Comparison of ENCODE assay signal across 10 mouse cellular contexts in the genomic region with DNA sequence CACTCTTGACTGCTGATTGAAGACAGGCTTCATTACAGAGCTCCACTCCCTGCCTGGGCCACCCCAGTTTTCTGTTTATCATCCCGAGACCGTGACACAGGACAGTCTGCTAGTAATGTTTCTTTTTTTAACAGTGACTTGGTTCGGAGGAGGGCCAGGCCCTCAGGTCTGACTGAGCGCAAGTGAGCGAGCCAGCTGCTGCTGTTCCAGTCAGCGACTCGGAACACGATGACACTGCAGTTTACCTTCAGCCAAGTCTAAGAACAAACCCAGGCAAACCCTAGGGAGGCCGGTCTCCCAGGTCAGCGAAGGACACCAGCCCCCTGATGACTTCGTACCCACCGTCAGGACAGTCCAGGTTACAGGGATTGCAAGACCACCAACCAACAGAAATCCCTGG. TPM values are rescaled to one million over a fixed set of nuclear protein-coding genes. Genes with fewer than 3 reads are reported as not detected.
DNase-seq lines count a peak whose midpoint lies in the region; ATAC-seq and TF ChIP-seq lines count a peak whose summit lies in the region.
"Had no signal": no experiment of that assay in that cellular context is flagged by ENCODE, and none has a peak within 500 bp of the region (broad histone marks: within the 10 kb centered on the region; RNA-seq: fewer than 3 reads in every experiment).

No protein-coding gene starts in this region.

- 66% methylated on average over 12 of the region's 12 CpGs for WGBS in heart, embryonic 13.5 days
- WGBS in kidney, embryonic 16.5 days, result 52% methylated on average over 12 of the region's 12 CpGs

- no peaks in the 10 kb centered on the region for H3K9me3 ChIP-seq in ES-Bruce4 (replicated peaks; ENCODE audit: control insufficient read depth, insufficient read depth, low read length, poor library complexity, severe bottlenecking)
- H3K9me3 ChIP-seq in heart, embryonic 13.5 days, result no peaks in the 10 kb centered on the region
- H3K9me3 ChIP-seq in kidney, embryonic 16.5 days (ENCODE audit: low read length), result no peaks in the 10 kb centered on the region
- H3K9me3 ChIP-seq: hindbrain, embryonic 13.5 days had no signal

- no peak overlapping the region for H3K4me3 ChIP-seq in ES-Bruce4 (ENCODE audit: low read depth, low read length)
- H3K4me3 ChIP-seq in heart, embryonic 13.5 days, result no peak overlapping the region
- no peak overlapping the region for H3K4me3 ChIP-seq in kidney, embryonic 16.5 days (ENCODE audit: low read length)
- H3K4me3 ChIP-seq: hindbrain, embryonic 13.5 days had no signal

- H3K27me3 ChIP-seq in ES-Bruce4 (ENCODE audit: control insufficient read depth, insufficient read depth, low read length, poor library complexity, severe bottlenecking), result no peaks in the 10 kb centered on the region
- H3K27me3 ChIP-seq in heart, embryonic 13.5 days (replicated peaks), result no peaks in the 10 kb centered on the region
- no peaks in the 10 kb centered on the region for H3K27me3 ChIP-seq in kidney, embryonic 16.5 days (ENCODE audit: insufficient read depth, low read length)
- H3K27me3 ChIP-seq: hindbrain, embryonic 13.5 days had no signal

- H3K4me2 ChIP-seq in heart, embryonic 13.5 days, result no peak overlapping the region
- H3K4me2 ChIP-seq in kidney, embryonic 16.5 days (replicated peaks; ENCODE audit: low read depth, low read length), result no peak overlapping the region; the same call in 1 of the 2 replicates
- H3K4me2 ChIP-seq: hindbrain, embryonic 13.5 days; liver, embryonic 11.5 days had no signal

- no peak for TF ChIP-seq POLR2A in ES-Bruce4 (IDR thresholded peaks at IDR 0.05; ENCODE audit: insufficient read depth, low read length)

- no peak overlapping the region for H3K9ac ChIP-seq in ES-Bruce4 (ENCODE audit: low read depth, poor library complexity, severe bottlenecking)
- no peak overlapping the region; the same call in 1 of the 2 replicates for H3K9ac ChIP-seq in heart, embryonic 13.5 days
- H3K9ac ChIP-seq in kidney, embryonic 16.5 days (replicated peaks; ENCODE audit: low read length), result no peak overlapping the region
- H3K9ac ChIP-seq: hindbrain, embryonic 13.5 days had no signal

- no peak for TF ChIP-seq CTCF in ES-Bruce4 (IDR thresholded peaks at IDR 0.05; ENCODE audit: low read depth, low read length)

- H3K36me3 ChIP-seq in ES-Bruce4 (ENCODE audit: control insufficient read depth, insufficient read depth, low read length, poor library complexity, severe bottlenecking), result peaks cover 21% of the 10 kb centered on the region
- peaks cover 93% of the 10 kb centered on the region for H3K36me3 ChIP-seq in heart, embryonic 13.5 days
- H3K36me3 ChIP-seq in kidney, embryonic 16.5 days (ENCODE audit: insufficient read depth, low read length), result peaks cover 72% of the 10 kb centered on the region

- no peak for DNase-seq in layer of hippocampus, adult 11-12 months (ENCODE audit: low spot score)
- no peak for DNase-seq in cerebellum, adult 9-10 months

- no peak for TF ChIP-seq EP300 in ES-Bruce4 (IDR thresholded peaks at IDR 0.05; ENCODE audit: insufficient read depth, low read depth, low read length)

- peak overlapping the region; percentile 21 for H3K27ac ChIP-seq in ES-Bruce4 (ENCODE audit: insufficient read depth, low read length)
- peak overlapping the region; percentile 40; the same call in 1 of the 2 replicates for H3K27ac ChIP-seq in heart, embryonic 13.5 days (replicated peaks)
- peak overlapping the region; percentile 71 for H3K27ac ChIP-seq in kidney, embryonic 16.5 days (ENCODE audit: low read length)
- H3K27ac ChIP-seq: hindbrain, embryonic 13.5 days; macrophage had no signal

- 0 out of 2 replicates have a peak, but pooled peaks have one; percentile 1 for ATAC-seq in common myeloid progenitor, adult 5-6 weeks (replicated peaks; ENCODE audit: low read depth, poor library complexity, severe bottlenecking)
- ATAC-seq in heart, embryonic 13.5 days (ENCODE audit: extremely low read depth, insufficient number of reproducible peaks, low FRiP score, low TSS enrichment), result no peak; the same call in 1 of the 2 replicates
- peak; percentile 81 for ATAC-seq in kidney, embryonic 16.5 days (ENCODE audit: low FRiP score, low TSS enrichment)
- ATAC-seq in monocyte, adult 5-6 weeks (replicated peaks; ENCODE audit: insufficient number of reproducible peaks, low FRiP score, low TSS enrichment, poor library complexity, severe bottlenecking), result no peak

- H3K4me1 ChIP-seq in ES-Bruce4 (ENCODE audit: control insufficient read depth, insufficient read depth, low read length), result no peaks in the 10 kb centered on the region
- no peaks in the 10 kb centered on the region for H3K4me1 ChIP-seq in heart, embryonic 13.5 days
- H3K4me1 ChIP-seq in kidney, embryonic 16.5 days (ENCODE audit: insufficient read depth, low read length), result peaks cover 8% of the 10 kb centered on the region; the same call in 1 of the 2 replicates

RNA-seq across cellular contexts. Expression of gene Park7, which starts 12.2 kb away (rescaled TPM):
- 210 and 215 TPM in 2 replicates for polyA plus RNA-seq in ES-Bruce4 (2011; ENCODE audit: insufficient read depth, insufficient read length, low read depth, missing spikeins)
- total RNA-seq in common myeloid progenitor, adult 5-6 weeks (2017), result 369 and 397 TPM in 2 replicates
- 298 and 333 TPM in 2 replicates for polyA plus RNA-seq in heart, embryonic 13.5 days (2015; fragmentation: Nextera tagmentation; extraction: Ambion mirVana)
- 404 and 421 TPM in 2 replicates for polyA plus RNA-seq in kidney, embryonic 16.5 days (2015; fragmentation: Nextera tagmentation; extraction: Ambion mirVana)
- 177 to 216 TPM (median 190 TPM) in 3 replicates for total RNA-seq in monocyte, adult 5-6 weeks (2017)

RNA-seq across cellular contexts. Expression of gene Tnfrsf9, which starts 12.3 kb away (rescaled TPM):
- 1.1 and 1.6 TPM in 2 replicates for polyA plus RNA-seq in ES-Bruce4 (2011; ENCODE audit: insufficient read depth, insufficient read length, low read depth, missing spikeins)
- not detected in 2 replicates for total RNA-seq in common myeloid progenitor, adult 5-6 weeks (2017)
- 0.57 and 0.82 TPM in 2 replicates for polyA plus RNA-seq in heart, embryonic 13.5 days (2015; fragmentation: Nextera tagmentation; extraction: Ambion mirVana)
- 0.26 and 0.40 TPM in 2 replicates for polyA plus RNA-seq in kidney, embryonic 16.5 days (2015; fragmentation: Nextera tagmentation; extraction: Ambion mirVana)
- 14.3 to 47.8 TPM (median 28.4 TPM) in 3 replicates for total RNA-seq in monocyte, adult 5-6 weeks (2017)

RNA-seq across cellular contexts. Expression of gene Errfi1, which starts 48.3 kb away (rescaled TPM):
- 44.2 and 44.3 TPM in 2 replicates for polyA plus RNA-seq in ES-Bruce4 (2011; ENCODE audit: insufficient read depth, insufficient read length, low read depth, missing spikeins)
- total RNA-seq in common myeloid progenitor, adult 5-6 weeks (2017), result 0.05 and 0.59 TPM in 2 replicates
- 10.1 and 11.3 TPM in 2 replicates for polyA plus RNA-seq in heart, embryonic 13.5 days (2015; fragmentation: Nextera tagmentation; extraction: Ambion mirVana)
- 32.8 and 33.4 TPM in 2 replicates for polyA plus RNA-seq in kidney, embryonic 16.5 days (2015; fragmentation: Nextera tagmentation; extraction: Ambion mirVana)
- 18.2 to 25.1 TPM (median 23.4 TPM) in 3 replicates for total RNA-seq in monocyte, adult 5-6 weeks (2017)

Comparison
In these comparisons a context has a peak if more than half of its experiments do, and no peak if none do; other contexts are left out.
1. H3K27ac ChIP-seq: peak in every context shown above with its lines; median percentile 71 in kidney, embryonic 16.5 days; 40 in heart, embryonic 13.5 days; 21 in ES-Bruce4.
2. ATAC-seq: peak in common myeloid progenitor, adult 5-6 weeks (single experiment) and kidney, embryonic 16.5 days (single experiment); none in heart, embryonic 13.5 days (single experiment) and monocyte, adult 5-6 weeks (single experiment).